Mouse (Mus musculus): ENCODE data around the gene Axin2.
"Not testable (repeated sequence)": the region's sequence is repeated elsewhere in the genome, so short reads cannot be mapped to it uniquely, and the experiment has no call there.

Axin2 gene

DNA sequence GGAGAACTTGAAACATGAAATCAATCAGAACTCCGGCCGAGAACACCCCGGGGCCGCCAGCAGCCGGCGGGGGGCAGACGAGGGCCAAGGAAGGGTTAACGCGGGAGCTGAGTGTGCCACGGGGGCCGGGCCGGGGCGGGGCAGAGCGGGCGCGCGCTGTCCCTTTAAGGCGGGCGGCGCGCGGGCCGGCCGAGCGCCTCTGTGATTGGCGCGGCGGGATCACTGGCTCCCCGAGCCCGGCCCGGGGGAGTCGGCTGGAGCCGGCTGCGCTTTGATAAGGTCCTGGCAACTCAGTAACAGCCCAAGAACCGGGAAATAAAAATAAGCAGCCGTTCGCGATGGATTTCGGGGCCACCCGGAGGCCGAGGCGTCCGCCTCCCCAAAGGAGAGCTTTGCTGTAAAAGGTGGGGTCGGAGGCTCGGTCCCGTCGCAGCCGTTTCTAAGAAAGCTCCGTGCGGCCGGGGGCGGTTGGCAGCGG, at the start of gene Axin2:
Gene Axin2, plus strand, starts transcription at position 192 of the 478 bp plus-strand sequence.
- DNase-seq, result peak; percentile 58 to 61

DNA sequence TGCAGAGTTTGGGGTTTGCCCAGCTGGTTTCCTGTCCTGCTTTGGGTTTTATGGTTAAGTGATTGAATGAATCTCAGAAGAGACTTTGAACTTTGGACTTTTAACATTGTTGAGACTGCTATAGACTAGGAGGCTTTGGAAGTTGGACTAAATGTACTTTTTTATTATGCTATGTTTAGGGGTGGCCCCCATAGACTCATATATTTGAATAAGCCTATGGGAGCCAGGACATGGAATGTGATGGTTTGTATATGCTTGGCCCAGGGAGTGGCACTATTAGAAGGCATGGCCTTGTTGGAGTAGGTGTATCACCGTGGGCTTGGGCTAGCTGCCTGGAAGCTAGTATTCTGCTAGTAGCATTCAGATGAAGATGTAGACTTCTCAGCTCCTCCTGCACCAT, 48.9 kb upstream of the Axin2 start:
- DNase-seq, result not testable (repeated sequence)

DNA sequence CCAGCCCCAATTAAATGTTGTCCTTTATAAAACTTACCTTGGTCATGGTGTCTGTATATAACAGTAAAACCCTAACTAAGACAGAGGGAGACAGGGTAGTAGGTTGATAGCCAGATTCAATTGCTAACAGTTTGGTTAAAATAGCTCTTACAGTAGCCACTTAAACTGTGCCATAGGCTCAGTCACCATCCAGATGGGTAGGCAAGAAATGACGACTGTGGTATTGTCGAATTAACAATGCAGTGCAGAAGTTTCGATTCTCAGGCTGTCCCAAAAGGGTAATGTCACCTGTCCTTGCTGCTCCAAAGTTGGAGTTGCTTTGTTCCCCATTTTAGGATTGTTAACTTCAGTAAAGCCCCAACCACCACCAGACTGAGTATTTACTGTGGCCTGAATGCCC, 48.4 kb upstream of the Axin2 start:
- DNase-seq, result no peak

DNA sequence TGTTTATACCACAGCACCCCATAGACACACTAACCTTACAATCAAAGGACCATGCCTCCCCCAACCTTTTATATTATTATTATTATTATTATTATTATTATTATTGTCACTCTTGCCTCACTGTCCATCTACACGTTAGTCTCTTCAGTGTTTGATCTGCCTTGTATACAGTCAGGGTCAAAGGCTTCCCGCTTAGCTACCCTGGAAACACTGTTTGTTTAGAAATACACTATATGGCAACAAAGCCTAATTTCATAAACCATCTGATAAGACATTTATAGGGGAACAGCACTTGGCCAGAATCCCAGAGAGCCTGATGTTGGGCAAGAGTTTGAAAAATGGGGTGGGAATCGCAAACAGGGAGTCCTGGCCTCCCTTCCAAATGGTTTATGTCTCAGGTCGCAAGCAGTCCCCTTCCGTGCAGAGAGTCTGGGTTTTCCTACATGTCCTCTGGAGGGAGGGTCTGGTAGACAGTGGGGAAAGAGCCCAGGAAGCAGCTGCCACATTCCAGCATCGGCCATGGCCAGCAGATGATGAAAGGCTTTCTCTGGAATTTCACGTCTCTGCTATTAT, 43.4 kb upstream of the Axin2 start:
- DNase-seq, result no peak

DNA sequence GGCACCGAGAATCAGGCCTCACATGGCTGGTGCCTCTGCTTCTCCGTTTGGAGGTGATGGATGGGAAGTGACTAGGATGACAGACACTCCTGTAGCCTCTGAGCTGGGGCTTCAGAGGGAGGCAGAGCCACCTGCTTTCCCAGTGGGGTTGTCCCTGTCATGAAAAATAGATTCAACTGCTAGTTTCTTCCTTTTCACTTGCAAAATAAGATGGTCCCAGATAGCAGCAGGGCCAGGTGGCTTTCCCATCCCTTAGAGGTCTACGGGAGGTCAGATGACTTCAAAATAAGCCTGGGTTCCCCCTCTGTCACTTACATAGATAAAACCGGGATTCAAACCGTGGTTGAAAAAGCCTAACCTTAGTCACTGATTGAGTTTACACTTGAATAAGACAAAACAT, 42.6 kb upstream of the Axin2 start:
- DNase-seq, result no peak

DNA sequence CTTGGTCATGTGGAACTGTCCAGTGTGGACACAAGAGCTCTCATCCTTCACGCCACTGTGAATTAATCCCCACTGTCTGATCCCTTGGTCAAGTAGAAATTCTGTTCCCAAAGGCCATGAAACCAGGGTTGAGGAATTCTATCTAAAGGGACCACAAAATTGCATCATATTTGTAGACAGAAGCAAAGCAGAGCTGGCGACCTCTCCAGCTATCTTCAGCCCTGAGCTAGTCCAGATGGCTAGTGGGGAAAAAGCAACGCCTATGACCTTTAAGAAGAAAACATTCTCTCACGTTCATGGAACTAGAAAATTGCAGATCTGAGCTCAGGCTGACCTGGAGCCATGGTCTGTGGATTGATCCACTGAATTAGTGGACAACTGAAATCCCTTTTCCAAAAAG, 39.6 kb upstream of the Axin2 start:
- no peak for DNase-seq

DNA sequence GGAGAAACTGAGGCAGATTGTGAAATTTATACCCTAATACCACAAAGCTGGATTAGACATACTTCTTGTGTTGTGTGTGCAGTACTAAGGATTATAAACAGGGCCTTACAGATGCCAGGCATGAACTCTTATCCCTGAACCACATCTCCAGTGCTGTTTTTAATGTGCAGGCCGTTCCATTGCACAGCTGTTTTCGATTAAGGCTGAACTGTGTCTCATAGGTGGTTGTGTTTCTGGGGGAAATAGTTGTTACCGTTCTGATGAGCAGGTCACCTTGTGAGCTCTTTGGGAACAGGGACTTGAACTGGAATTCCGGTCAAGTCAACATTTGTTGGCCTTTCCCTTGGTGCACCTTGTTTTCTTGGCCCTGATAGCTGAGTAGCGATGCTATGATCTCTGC, 38.5 kb upstream of the Axin2 start:
- DNase-seq, result no peak

DNA sequence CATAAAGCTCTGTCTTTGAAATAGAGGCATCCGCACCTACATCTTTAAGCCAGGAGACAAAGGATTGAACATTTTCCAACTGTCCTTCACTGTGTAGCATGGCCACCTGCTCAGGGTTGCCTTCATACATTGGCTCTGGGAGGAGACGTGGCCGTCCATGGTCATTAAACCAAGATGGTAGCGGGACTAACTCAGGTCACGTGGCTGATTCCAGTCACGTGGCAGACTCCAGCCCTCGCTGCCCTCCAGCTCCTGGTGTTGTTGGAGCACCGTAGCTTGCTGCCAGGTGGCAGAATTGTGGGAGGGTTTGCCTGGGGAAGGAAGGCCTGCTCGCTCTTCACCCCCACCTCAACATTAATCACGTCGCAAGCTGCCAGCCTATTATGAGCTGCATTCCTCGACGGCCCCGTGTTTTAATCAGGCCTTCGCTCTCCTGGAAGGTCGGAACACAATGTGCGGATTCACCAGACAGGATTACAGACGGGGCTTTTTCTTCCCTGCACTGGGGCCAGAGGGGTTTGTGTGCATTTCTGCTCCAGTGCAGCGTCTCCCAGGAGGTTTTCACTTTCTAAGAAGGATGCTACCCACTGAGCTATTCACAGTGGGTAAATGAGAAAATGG, 34.8 kb upstream of the Axin2 start:
- DNase-seq, result no peak

DNA sequence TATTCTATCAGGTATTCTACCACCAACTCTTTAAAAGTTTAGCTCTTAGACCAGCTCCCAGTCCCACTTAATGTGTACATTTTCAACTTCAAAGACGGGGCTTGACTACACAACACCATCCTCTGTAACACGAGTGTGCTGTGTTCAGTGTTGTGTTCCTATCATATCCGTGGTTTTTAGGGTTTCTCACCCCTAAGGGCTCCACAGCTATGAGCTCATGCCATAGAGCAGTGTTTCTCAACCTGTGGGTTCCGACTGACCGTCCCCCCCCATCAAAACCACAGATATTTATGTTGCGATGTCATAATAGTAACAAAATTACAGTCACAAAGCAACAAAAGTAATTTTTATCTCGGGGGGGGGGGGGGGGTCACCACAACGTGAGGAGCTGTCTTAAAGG, 34.1 kb upstream of the Axin2 start:
- no peak for DNase-seq

DNA sequence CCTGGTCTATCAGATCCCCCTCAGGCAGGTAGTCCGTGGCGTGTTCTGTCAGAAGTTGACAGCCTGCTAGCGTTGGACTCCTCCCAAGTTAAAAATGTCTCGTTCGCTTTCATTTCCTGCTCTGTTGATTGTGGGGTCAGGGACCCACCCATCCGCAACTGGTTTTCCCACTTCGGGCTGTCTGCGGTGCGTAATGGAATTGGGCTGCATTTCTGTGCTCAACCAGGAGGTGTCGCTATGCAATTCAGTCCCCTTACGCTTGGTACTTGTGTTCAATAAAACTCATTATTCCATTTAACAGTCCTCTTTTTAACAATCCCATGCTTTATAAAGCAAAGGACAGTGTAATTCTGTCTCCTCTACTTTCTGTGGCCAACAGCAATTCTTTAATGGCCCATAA, 31.0 kb upstream of the Axin2 start:
- DNase-seq, result no peak

DNA sequence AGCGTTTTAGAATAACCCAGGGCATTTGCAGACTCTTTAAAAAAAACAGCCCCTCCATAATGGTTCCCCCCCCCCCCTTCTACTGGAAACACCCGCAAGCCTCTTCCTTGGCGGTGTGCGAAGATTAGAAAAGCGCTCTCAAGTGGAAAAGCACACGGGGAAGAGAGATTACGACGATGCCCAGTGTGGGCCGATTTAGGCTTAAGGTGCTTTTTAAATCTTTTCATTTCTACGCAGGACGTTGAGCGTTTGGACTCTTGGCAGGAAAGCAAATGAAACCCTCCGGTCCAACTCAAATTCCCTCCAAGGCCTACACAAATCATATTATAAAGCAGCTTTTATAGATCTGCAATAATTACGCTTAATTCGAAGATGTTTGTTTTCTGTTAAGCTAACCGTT, 29.6 kb upstream of the Axin2 start:
- no peak for DNase-seq

DNA sequence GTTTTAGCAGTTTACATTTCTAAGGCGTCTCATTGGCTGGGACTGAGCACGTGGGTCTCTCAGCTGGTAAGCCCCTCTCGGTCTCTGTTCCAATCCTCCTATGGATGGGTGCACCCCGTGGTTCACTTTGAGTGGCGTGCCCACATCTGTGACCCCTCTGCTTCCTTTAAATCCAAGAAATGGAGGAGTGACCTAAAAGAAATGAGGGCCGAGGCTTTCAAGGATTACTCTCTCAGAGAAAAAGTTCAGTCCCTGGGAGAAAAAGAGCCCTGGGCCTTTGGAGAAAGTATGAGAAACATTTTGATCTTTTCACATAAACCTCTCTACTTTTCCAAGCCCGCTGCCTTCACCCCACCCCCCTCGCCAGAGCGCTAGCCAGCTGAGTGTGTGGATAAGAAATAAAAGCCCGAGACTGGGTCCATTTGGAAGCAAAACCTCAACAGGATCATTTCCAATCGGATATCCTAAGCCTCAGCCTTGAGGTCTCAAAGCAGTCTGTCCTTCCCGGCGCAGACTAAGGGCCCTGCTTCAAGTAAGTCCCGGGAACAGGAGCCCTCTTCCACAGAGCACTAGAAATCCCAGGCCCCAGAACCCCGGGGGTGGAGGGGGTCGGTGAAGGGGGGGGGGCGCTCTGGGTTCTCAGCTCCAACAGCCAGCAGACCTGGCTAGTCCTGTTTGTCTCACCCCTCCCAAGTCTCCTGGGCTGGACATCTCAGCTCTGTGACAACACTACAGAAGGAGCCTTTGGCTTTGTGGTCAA, 28.9 kb upstream of the Axin2 start:
- no peak for DNase-seq

DNA sequence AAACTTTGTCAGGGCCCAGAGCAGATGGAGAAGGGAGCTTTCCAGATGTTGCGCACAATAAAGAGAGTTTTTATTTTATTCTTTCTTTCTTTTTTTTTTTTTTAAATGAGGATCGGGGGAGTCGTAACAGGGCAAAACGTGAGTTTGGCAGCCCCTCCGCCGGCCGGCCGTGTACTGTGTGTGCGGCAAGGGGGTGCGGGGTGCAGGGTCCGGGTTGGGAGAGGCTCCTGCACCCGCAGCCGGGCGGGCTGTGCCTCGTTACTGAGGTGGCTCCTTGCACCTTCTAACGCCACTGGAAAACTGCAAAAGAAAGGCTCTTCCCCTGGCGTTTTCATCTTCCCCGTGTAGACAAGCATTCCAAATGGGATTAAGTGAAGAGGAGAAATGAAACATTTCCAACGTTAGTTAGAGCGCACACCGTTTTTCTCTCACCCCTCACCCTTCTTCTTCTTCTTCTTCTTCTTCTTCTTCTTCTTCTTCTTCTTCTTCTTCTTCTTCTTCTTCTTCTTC, 28.2 kb upstream of the Axin2 start:
- no peak for DNase-seq

DNA sequence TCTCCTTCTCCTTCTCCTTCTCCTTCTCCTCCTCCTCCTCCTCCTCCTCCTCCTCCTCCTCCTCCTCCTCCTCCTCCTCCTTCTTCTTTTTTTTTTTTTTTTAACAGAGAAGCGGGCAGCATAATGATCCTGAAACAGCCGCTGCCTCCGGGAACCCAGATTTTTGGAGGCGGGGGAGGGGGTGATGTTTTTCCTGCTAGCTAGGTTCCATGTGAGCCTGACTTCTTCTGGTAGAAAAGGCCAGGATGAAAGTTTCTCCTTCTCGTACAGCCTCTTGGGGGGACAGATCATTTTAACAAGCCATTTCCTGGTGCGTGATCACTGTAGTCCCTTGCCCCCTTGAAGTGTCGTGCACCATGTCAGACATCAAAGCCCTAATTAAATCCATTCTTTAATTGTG, 27.7 kb upstream of the Axin2 start:
- DNase-seq, result no peak

DNA sequence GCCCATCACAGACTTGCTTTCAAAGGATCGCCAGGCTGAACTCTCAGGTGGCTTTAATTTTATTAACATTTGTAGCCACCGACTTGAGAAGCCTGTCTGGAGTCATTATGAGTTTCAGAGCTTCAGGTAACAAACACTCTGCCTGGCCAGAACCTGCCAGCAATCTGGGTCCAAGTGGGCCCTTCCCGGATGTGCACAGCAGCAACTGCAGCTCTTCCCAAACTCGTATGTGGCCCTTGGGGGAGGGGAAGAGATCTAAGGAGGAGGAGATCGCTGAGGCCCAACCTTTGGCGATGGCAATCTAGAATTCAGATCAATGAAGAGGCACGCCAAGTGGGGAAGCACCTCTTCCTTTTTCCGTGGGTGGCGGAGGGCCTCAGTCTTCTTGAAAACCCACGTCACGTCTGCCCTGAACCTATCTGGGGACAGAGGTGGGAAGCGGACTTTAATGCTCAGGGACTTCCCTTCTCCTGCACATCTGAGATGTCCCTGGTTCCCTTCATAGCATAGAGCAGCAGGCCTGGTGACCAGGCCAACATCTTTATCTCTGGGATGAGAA, 26.8 kb upstream of the Axin2 start:
- DNase-seq, result no peak

DNA sequence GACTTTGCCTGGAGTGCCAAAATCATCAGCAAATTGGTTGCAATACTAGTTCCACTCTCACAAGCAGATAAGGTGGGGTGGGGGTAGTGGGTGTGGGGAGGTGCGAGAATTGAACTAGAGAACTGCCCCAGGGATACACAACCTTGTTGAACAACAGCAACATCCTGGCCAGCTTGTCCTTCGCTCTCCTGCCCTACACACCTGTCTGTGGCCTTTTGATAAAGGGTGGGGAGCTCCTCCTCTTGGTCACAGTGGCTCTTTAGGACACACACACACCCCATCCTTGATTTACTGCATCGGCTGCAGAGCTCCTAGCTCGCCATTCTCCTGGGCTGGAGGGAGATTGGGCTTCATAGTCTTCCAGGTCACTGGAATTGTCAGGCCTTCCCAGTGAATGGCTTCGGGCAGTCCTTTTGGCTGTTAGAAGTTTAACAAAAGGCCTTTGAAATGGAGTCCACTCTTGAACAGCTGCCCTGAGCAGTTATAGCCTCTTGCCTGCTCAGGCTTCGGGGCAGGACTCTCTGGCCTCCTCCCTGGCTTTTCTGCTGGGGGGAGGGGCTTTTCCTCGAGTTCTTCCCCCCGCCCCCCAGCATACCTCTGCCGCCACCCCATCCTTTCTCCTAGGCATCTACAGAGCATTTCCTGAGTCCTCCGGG, 26.2 kb upstream of the Axin2 start:
- no peak for DNase-seq

DNA sequence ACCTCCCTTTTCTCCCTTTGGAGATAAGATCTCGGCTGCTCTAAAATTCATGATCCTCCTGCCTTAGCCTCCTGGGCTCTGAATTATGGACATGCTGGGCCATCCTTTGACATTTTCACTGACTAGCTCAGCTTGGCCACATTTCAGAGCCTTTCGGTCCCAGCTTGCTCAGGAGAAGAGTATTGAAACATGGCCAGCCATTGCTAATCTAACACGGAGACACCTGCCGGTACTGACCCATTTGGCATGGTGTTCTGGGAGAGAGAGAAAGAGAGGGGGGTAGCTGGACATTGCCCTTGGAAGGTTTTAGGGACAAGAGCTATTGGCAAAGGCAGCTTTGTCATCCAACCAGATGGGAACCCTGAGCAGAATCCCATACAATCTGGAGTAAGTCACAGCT, 23.1 kb upstream of the Axin2 start:
- DNase-seq, result no peak

DNA sequence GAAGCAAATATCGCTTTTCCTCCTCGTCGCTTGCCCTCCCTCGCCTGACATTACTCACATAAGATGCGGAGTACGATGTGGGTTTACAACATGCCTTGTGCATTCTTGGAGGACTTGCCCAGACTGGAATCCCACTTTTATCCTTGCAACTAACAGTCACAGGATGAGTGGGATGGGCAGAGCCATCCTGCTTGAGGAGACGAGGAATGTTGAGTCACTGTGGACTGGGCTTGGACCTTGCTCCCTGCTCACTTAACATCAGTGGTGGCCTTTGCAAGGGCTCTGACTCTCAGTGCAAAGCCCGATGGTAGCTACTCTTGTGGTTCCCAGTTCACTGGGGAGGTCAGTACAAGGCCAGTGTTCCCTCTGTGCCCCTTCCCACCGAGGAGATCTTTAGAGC, 22.1 kb upstream of the Axin2 start:
- no peak for DNase-seq

DNA sequence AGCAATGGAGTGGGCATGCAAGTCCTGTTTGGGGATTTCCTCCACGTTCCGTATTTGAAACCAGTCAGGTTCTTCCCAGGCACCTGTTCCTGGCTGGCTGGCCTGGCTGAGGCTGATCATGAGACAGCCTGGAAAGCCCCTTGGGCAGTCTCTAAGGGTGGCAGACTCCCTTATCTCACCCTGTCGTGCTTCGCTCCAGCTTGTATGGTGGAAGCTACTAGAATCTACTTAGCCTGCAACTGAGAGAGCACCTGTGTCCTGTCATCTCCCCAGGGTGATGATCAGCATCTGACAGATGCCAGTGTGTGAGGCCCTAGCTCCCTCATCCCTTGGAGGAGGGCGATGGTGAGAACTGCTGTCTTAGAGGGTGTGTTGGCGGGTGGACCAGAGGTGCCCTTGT, 21.7 kb upstream of the Axin2 start:
- DNase-seq, result no peak

DNA sequence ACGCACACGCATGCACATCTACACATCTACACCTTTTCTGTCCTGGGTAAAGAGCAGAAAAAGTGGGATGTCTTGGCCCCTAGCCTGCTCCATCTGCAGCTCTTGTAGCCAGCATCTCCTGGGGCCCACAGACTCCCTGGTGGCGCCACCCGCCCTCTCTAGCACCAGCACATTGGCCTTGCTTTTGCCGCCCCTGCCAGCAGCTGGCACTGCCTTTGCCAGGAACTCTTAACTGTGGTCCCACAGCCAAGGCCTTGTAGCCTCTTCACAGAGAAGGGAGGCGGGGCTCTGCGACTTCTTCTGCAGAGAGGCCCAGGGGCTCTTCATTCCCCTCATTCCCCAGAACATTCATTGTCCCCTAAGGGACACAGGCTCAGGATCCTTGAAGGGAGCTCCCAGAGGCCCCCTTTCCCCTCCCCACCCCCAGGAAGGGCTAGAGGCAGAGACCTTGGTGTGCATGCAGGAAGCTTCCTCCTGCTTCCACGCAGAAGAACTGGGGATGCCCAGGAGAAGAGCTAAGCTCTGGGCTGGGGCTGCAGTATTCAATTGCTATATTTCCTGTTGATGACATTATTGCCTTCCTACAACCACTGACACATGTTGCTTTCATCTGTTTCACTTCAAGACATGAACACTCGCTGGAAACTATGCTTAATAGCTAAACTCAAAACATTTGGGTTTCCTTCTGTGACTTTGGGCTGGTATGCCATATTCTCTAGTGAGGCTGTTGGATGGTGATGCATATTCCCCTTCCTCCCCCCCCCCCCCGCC, 19.2 kb upstream of the Axin2 start:
- DNase-seq, result no peak

DNA sequence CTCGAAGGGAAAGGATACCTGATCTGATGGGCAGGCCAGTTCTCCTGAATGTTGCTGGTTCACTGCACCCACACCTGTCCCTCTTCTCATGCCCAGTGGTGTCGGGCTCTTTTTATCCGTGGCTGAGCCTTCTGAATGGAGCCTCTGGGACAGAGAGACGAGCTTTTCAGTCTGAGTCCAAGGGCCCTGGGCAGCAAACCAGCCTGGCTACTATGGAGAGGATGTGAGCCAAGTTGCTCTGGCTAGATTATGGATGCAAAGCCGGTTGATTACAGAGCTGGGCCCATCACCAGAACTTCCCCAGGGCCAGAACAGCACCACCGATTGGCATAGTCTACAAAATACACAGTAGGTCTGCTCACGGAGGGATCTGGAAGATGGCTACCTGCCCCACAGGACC, 18.5 kb upstream of the Axin2 start:
- DNase-seq, result no peak

DNA sequence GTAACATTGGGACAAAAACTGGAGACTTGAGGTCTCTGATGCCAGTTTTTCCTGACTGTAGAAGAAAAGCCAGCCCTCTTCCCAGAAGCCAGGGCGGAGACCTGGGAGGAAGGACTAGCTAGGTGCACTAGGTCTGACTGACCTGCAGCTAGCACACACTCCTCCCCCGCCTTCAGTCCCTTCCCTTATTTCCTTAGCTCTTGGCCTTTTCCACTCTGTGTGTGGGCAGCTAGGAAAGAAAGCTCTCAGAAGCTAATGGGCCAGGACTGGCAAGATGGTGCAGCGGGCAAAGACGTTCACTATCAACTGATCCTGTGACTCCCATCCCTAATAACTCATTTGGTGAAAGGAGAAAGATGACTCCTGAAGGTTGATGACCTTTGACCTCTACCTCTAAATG, 17.8 kb upstream of the Axin2 start:
- DNase-seq, result no peak

Measured in spleen, adult 18-20 months (tissue).